Mouse (Mus musculus) layer of hippocampus, adult 9-10 months (tissue): ENCODE measurements around the gene Trak2.
"Not testable (repeated sequence)": the region's sequence is repeated elsewhere in the genome, so short reads cannot be mapped to it uniquely, and the experiment has no call there.

Source experiments
- DNase-seq: peaks from one replicate; pipeline ENCODE4 v3.0.0; 2022; ENCODE audit warnings: low spot score

Gene Trak2

DNA sequence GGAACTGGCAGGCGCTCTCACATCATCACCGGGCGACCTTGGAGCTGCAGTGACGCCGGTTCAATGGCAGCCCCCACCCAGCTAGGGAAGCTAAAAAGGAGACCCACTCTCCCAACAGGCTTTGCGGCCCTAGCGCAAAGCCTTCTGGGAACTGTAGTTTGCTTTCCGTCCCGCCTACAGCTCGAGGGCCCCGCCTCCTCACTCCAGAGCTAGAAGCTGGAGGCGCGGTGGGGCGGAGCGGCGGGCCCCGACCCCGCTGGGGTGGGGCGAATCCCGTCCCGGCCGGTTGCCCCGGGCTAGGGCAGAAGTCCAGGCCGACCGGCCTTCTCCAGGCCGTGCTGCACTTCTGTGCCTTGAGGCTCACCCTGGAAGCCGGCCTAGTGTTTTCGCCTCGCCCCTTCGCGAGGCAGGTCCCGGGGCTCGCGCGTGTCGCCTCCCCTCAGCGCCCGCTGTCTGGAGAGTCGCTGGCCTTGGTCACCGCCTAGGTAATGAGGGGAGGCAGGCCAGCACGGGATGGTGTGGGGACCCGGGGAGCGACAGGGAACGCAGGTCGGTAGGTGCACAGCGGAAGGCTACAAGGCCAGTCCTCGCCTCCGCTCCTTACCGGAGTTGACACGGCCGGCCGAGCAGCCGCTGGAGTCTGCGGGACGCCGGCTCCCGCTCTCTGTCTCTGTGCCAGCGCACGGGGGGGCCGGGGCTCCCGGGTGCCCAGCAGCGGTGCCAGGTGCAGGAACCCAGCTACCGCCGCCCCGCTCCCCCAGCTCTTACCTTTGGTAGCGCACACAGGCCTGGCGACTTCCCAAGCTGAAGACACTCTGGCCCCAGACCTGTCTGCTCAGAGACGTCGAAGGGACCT, at the start of gene Trak2, which contains the start of gene Stradb:
Gene Trak2, minus strand, starts transcription at position 65 of the 856 bp plus-strand sequence.
Gene Stradb, plus strand, starts transcription at position 157 of the 856 bp plus-strand sequence.
- DNase-seq, result peak; percentile 88

DNA sequence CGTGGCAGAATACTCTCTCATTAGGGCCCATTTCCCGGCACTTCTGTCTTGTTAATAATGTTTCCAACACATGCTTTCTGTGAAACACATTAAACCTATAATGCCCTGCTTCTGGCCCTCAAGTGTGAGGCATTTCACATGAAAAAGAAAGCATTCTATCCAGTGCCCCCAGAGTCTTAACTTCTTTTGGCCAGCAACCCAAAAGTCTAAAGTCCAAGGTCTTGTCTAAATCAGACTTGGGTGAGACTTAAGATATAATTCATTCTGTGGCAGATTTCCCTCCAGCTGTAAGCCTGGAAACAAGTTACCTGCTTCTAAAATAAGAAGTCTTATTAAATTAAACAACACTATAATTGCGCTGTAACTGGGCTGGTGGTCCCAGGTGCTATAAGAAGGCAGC, 48.3 kb upstream of the Trak2 start:
- DNase-seq, result no peak

DNA sequence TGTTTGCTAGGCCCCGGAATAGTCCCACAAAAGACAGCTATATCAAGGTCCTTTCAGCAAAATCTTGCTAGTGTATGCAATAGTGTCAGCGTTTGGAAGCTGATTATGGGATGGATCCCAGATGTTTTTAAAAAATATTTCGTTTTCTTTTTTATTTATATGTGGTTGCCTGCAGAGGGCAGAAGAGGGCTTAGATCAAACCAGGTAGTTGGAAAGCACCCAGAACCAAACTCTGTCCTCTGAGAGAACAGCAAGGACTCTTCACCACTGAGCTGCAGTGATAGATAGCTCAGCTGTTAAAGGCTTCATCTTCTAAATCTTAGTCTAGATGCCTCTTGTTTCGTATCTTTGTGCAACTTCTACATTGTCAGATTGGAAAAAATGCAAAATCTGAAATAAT, 36.0 kb upstream of the Trak2 start:
- DNase-seq, result no peak

DNA sequence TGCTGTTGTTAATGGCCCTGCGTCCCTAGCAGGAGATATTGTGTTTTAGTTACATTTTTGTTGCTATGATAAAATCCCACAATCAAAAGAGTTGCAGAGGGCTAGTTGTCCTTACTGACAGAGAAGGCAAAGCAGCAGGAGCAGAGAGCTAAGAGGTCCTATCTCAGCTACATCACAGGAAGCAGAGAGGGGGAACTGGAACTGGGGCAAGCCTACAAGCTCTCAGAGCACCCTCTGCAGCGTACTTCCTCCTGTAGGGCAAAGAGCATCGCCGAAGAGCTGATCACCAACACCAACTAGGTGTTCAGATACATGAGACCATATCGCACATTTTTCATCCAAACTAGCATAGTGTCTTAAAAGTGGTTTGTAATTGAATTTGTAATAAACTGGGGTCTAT, 22.1 kb upstream of the Trak2 start:
- DNase-seq, result no peak

DNA sequence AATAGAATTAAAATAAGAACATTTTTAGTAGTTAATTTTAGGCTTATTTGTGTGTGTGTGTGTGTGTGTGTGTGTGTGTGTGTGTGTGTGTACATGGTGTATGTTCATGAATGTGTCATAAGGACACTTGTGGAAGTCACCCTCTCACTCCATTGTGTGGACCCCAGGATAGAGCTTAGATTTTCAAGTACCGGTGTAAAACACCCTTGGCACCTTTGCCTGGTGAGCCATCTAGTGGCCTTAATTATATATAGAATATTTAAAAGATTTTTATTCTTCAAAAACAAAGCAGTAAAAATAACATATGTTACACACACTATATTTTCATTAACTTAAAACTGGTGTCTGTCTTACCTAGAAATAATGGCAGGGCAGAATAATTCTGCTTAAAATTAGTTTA, 20.5 kb upstream of the Trak2 start:
- no peak for DNase-seq

DNA sequence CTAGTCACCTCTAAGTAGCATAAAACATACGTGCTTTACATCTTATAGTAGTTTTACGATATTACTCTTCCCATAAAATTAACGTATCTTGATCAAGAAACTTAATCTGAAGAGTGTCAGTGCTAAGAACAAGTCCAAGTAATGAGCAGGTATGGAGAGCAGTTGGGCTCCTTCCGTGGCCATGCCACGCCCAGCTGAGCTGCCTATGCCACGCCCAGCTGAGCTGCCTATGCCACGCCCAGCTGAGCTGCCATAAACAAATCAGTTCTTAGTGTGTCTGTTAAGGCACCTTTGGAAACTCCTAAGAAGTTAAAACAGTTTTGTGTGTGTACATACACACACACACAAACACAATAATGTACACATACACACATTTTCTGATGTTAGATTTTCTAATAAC, 19.9 kb upstream of the Trak2 start:
- DNase-seq, result no peak

DNA sequence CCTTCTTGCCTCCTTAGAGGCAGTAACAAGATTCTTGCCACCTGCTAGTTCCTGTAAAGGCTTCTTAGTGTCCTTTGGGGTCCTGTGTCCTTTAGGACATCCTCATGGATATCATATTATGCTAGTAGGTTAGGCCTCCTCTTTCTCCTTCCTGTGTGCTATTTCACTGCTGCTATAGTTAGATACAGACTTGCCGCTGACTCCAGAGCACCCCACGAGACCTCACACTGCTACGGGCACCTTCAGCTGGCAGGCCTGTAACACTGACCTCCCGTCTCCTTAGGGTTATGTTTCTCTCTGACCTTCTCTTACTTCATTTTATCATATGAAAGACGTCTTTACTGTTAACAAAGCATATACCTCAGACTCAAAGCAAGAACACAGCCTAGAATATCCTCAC, 11.4 kb upstream of the Trak2 start:
- no peak for DNase-seq

DNA sequence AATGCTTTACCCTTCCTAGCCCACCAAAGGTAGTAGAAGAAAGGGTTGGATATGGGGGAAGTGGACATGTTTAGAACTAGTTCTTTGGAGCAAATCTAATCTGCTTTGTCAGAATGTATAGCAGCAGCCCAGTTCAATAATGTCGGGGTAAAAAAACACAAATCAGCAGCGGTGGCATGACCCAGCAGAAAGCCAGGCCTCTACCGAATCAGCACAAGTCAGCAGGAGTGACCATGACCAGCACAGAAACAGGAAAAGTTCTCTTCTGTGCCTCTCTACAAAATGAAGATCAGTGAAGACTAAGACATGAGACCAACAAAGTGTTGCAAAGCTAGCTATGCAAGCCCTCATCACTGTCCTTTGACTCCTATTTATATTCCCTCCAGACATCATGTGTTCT, 9.0 kb upstream of the Trak2 start:
- DNase-seq, result no peak

DNA sequence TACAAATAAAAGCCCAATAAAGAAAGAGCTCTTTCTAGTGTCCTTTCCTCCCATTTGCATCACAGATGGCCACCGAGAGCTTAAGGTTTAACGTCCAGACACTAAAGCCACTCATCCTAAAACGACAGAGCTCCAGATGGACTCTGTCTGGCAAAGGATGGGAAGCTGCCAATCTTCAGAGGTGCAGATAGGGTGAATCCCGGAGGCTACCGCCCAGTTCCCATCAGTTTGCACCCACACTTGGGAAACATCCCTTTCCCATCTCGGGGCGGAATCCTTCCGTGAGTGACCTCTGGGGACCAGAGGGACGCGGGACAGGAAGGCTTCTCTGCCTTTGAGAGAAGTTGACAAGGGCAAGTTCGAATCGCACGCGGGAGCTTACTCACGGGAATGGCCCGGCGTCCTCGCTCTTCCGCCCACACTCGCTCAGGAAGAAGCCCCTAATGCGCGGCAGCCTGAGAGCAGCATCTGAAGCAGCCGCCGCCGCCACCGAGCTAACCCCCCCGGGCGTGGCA, 322 bp downstream of the Trak2 start:
- no peak for DNase-seq

DNA sequence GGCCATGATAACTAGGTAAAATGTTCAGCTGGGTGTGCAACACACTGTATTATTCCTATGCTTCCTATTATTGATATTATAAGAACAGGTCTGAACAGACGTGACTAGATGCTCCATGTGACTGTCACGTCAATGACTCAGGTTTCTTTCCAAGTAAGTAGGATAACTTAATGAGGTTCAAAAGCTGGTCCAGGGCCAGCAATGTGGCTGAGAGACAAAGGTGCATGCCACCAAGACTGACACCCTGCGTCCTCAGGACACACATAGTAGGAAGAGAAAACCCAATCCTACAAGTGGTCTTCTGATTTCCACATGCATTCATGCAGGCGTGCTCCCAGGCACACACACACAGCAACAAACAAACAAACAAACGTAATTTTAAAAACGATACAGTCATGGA, 2.1 kb downstream of the Trak2 start:
- no peak for DNase-seq

DNA sequence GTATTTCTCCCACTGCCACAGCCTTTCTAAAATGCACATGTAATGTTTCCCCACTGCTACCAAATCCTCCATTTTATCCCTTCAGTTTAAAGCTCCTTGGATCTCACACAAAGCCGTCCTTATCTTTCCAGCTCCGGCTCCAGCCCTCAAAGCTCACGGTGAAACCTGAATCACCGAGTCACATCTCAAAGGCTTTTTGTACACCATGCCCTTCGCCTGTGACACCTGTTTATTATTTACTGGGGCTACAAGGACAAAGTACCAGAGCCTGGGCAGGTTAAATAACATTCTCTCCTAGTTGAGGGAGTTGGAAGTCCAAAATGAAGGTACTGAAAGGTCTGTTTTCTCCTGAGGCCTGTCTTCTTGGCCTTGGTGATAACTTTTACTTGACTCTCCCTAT, 3.2 kb downstream of the Trak2 start:
- DNase-seq, result no peak

DNA sequence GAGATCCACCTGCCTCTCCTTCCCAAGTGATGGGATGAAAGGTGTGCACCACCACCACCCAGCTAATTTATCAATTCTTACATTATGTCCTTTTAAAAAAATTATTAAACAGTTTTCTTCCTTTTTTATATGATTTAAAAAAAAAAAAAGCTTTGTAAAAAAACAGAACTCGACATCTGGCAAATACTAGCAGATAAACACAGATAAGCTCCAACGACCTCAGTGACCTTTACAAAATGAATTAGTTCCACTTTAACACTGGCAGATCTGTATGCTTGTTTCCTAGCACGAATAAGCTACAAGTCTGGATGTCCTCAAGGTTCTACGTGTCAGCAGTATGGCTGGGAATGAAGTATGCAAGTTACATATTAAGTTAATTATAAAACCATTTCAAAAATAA, 5.7 kb downstream of the Trak2 start:
- no peak for DNase-seq

DNA sequence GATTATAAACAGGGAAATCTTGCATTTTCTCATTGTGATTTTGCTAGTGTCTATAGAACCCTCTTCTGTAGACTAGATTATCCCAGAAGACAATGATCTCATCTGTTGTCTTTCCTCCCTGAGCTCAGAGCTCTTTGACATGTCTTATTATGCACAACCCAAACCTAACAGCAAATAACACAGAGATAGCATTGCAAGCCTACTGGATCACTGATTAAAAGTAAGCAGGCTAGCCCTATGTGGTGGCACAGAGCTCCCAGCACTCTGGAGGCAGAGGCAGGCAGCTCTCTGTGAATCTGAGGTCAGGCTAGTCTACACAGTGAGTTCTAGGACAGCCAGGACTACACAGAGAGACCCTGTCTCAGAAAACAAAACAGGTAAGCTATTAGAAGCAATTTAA, 10.4 kb downstream of the Trak2 start:
- no peak for DNase-seq

DNA sequence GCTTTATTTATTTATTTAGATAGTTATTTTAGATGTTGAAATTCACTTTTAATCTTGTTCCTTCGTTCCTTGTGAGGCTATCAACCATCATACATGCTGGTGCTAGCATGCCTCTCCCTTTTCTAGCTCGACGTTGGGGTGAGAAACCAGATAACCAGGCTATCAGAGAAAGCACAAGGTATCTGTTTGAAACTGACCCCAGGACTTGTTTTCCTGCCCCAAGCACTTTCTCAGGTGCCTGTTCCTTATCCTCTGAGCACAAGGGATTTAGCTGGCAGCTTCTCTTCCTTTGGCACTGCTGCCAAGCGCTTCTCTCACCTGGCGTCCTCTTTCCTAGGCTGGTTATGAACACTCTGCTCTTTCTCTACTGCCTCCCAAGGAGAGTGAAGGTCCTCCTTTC, 10.8 kb downstream of the Trak2 start:
- DNase-seq, result no peak

DNA sequence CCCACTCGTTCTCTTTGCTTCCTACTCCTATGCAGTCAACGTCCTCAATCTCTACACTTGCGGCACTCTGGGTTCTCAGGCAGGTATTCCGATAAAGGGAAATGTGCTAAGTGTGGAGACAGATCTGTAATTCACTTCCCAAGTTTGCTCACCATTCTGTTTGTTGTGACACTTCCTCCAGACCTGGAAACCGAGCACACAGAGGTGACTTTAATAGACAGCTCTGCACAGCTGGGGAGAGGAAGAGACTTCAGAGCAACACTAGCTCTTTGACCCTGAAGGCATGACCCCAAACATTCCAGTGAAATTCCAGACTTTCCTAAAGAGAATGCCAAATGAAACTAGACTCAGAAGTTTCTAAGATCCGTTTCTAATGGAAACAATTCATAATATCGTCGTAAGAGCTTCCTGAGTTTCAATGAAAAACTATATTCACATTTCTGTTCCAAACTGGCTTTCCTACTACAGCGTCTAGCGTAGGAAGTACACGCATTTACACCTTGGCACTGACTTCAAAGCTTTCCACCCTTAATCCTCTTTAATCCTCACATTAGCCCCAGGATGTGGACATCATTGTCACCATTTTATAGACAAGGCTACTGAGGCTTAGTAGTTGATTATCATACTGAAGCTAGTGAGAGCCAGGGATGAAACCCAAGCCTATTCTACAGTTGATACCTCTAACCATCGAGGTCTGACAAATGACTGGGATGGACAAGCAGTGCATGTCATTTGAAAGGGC, 11.9 kb downstream of the Trak2 start:
- DNase-seq, result no peak

DNA sequence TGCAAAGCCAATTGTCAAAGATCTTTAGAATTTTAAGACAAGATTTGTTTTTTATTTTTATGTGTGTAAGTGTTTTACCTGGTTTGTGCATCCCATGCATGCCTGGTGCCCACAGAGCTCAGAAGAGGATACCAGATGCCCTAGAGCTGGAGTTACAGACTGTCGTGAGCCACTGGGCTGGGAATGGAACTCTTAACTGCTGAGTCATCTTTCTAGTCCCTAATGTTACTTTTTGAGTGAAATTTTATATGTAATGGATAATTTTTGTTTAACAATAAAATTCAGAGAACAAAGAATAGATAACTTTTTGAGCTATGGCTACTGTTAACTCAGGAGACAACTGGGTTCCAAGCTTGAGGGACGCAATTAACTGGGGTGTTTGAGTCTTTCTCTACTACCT, 13.5 kb downstream of the Trak2 start:
- no peak for DNase-seq

DNA sequence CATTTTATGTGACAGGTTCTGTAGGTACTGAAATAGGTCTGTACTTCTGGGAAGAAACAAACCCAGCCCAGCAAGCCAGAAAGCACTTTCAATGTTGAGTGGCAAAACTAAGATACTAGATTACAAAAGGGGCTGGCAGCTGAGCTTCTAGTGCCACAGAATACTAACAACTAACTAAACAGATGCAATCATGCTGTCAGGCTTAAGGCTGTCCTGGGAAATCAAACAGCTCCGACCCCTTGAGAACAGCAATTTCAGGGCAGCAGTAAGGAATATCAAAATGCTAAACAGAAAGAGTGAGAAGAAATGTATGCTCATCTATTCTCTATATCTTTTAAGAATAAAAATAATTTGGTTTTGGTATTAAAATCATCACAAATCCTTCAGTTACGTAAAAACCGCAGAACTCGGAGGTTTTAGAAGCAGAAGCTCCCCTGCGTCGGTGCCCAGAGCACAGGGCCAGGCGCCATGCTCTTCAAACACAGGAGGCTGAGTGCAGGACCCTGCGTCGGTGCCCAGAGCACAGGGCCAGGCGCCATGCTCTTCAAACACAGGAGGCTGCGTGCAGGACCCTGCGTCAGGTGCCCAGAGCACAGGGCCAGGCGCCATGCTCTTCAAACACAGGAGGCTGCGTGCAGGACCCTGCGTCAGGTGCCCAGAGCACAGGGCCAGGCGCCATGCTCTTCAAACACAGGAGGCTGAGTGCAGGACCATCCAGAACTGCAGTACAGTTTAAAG, 14.3 kb downstream of the Trak2 start:
- not testable (repeated sequence) for DNase-seq

DNA sequence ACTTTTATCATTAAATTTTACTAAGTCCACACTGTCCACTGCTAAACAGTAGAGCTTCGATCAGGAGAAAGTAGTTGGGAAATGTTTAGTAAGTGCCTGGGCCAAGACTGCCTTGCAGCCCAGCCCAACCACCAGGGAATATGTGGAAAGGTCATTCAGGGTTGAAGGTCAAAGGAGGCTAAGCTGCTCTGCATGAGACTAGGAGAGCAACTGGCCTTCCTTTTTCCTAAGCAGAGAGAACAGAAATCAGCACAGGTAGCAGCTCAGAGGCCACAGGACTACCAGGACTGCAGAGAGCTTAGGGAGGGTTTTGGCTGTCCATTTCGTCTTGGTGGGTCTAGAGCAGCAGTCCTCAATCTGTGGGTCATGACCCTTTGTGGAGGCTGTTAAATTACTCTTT, 15.3 kb downstream of the Trak2 start:
- DNase-seq, result no peak

DNA sequence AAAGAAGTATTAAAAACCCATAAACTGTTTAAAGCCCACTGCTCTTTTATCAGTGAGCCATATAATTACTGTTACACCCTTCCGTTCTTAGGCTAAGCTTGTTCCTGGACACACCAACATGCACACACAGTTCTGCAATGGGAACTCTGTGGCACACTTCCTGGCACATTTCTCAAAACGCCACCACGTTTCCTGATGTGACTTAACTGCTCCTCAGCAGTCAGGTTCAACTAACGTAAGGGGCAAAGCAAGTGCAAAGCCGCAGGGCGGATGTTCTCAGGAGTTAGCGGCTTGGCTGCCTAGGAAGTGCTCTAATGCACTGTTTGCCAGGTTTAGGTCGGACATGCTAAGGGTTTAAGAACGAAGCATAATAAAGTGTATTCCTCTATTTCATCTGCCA, 17.0 kb downstream of the Trak2 start:
- DNase-seq, result no peak

DNA sequence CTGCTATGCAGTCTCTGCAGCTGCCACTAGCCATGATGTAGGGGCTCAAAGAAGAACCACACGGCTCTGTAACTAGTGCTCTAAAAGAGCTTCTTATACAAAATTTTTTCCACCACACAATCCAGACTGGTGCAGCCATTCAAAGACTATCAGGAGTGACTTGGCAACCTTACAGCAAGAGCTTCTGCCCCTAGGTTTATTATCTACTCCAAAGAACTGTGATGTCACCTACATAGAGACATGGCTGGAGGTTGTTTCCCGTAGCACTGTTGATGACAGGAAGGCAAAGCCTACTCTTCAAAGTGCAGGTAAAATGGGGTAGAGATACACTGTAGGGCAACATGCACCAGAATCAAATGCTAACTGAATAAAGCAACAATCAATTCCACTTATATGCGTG, 17.5 kb downstream of the Trak2 start:
- no peak for DNase-seq

DNA sequence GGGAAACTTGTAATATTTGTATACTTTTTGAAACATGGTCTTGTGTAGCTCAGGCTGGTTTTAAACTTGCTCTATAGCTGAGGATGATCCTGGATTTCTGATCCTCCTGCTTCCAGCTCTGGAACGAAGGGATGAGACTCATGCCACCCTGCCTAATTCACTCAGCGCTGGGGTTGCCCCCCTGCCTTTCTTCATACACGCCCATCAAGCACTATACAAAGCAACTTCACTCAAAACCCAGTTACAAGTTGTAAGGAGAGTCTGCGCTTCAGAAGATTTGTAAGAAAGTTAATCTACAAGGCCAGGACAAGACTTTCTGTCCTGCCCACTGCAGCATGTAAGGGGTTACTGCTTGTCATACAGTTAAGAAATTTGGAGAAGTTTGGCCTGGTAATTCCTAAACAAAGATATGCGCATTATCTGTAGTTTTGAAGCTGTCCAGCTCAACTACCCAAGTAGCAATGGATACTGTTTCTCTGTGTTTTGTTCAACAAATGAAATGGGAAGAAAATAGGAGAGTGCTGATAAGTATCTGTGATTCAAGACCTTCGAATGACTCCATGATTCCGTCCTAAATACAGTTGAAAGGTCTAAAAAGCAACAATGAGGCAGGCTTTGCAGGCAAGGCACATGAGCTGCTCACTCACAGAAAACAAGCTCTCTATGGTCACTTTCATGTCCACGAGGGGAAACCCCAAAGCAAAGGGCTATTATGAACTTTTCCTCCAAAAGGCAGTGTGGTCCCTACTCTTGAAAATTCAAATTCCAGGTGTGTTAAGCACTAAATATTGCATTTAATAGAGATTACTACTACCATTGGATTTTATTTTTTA, 18.4 kb downstream of the Trak2 start:
- DNase-seq, result no peak
